In the genomic region with DNA sequence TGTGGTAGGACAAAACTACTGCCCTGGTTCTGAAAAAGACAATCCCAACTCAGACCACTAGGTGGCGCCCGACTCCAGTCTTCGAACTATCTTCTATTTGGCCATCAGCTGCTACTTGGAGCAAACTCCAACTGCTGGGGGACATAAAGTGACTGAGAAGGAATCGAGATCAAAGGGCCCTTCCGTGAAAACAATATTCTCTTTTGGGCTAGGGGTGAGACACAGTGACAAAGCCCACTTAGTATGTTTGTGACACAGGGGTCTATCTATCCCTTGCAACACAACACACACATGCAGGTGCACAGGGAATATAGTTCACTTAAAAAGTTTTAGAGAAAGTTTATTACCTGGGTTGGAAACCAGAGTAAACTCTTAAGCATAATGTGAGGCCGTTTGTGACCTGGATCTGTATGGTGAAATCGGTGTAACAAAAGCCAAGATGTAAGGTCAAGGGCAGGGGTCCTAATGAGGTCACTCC, we compare ENCODE assay signal across 9 mouse cellular contexts. TPM values are rescaled to one million over a fixed set of nuclear protein-coding genes. Genes with fewer than 3 reads are reported as not detected.
DNase-seq lines count a peak whose midpoint lies in the region; ATAC-seq and TF ChIP-seq lines count a peak whose summit lies in the region.
"Had no signal": no experiment of that assay in that cellular context is flagged by ENCODE, and none has a peak within 500 bp of the region (broad histone marks: within the 10 kb centered on the region; RNA-seq: fewer than 3 reads in every experiment).

No protein-coding gene starts in this region.

- H3K27ac ChIP-seq in hindbrain, postnatal 0 days = no peak overlapping the region
- H3K27ac ChIP-seq: macrophage had no signal

- H3K27me3 ChIP-seq in hindbrain, postnatal 0 days (ENCODE audit: insufficient read depth, low read length) = no peaks in the 10 kb centered on the region

- no peak overlapping the region for H3K9ac ChIP-seq in hindbrain, postnatal 0 days (replicated peaks; ENCODE audit: low read length)

- 14% methylated on average over 7 of the region's 7 CpGs for WGBS in hindbrain, postnatal 0 days

- H3K9me3 ChIP-seq in hindbrain, postnatal 0 days (ENCODE audit: low read length) = no peaks in the 10 kb centered on the region

- H3K36me3 ChIP-seq in hindbrain, postnatal 0 days (ENCODE audit: insufficient read depth, low read length) = no peaks in the 10 kb centered on the region

- no peaks in the 10 kb centered on the region for H3K4me1 ChIP-seq in hindbrain, postnatal 0 days (ENCODE audit: insufficient read depth, low read length)

- ATAC-seq in frontal cortex, adult (ENCODE audit: low TSS enrichment) = peak; percentile 94
- peak; percentile 70 for ATAC-seq in hindbrain, postnatal 0 days
- peak; percentile 81 for ATAC-seq in megakaryocyte, adult 5-6 weeks (ENCODE audit: poor library complexity, severe bottlenecking)

- peak; percentile 92 for TF ChIP-seq CTCF in hindbrain, postnatal 0 days (IDR thresholded peaks at IDR 0.05; ENCODE audit: low read depth)

- H3K4me3 ChIP-seq in hindbrain, postnatal 0 days (ENCODE audit: low read length) = no peak overlapping the region

- no peak overlapping the region for H3K4me2 ChIP-seq in hindbrain, postnatal 0 days (ENCODE audit: low read depth, low read length)

- DNase-seq in T-cell, adult 2 months (ENCODE audit: low spot score) = peak; percentile 48
- DNase-seq in cerebellum, adult 8-10 months = peak; percentile 76
- DNase-seq in hindbrain, postnatal 0 days (ENCODE audit: low spot score) = peak; percentile 88
- peak; percentile 82 to 84 for DNase-seq in layer of hippocampus, postnatal 36 days
- DNase-seq in right cerebral cortex, postnatal 10 days (ENCODE audit: low spot score in 2 of 2) = peak; percentile 89 to 92
- peak; percentile 40 for DNase-seq in urinary bladder, postnatal 10 days (ENCODE audit: low spot score)

RNA-seq across cellular contexts. Expression of gene Rtcb, which starts 10.6 kb away (rescaled TPM):
- total RNA-seq in hindbrain, postnatal 0 days (2014; rRNA removed) = 90.8 and 91.8 TPM in 2 replicates
- polyA plus RNA-seq in hindbrain, postnatal 0 days (2015; fragmentation: Nextera tagmentation; extraction: Ambion mirVana) = 159 and 164 TPM in 2 replicates
- 100 to 1,000 TPM; 102 to 107 TPM for total RNA-seq in layer of hippocampus, postnatal 36 days (2021)
- 34.3 and 38.8 TPM in 2 replicates for total RNA-seq in megakaryocyte, adult 5-6 weeks (2015)
- 79.5 and 91.3 TPM in 2 replicates for total RNA-seq in megakaryocyte, adult 5-6 weeks (2017)

RNA-seq across cellular contexts. Expression of gene Ascl4, which starts 40.7 kb away (rescaled TPM):
- 0.14 and 0.42 TPM in 2 replicates for total RNA-seq in hindbrain, postnatal 0 days (2014; rRNA removed)
- 0.25 and 0.34 TPM in 2 replicates for polyA plus RNA-seq in hindbrain, postnatal 0 days (2015; fragmentation: Nextera tagmentation; extraction: Ambion mirVana)
- total RNA-seq in layer of hippocampus, postnatal 36 days (2021) = under 1 TPM; 0.22 to 0.58 TPM
- total RNA-seq in megakaryocyte, adult 5-6 weeks (2015) = not detected in 2 replicates
- not detected in 2 replicates for total RNA-seq in megakaryocyte, adult 5-6 weeks (2017)
- polyA plus RNA-seq: macrophage had no signal

RNA-seq across cellular contexts. Expression of gene Bpifc, which starts 43.5 kb away (rescaled TPM):
- 0.11 TPM in 1 of 2 replicates, not detected in the other for total RNA-seq in hindbrain, postnatal 0 days (2014; rRNA removed)
- polyA plus RNA-seq in hindbrain, postnatal 0 days (2015; fragmentation: Nextera tagmentation; extraction: Ambion mirVana) = 0.11 and 0.20 TPM in 2 replicates
- total RNA-seq in layer of hippocampus, postnatal 36 days (2021) = under 1 TPM in 1 of 2 experiments, not detected in 1; 0.12 TPM
- 0.13 TPM in 1 of 2 replicates, not detected in the other for total RNA-seq in megakaryocyte, adult 5-6 weeks (2015)
- 0.07 TPM in 1 of 2 replicates, not detected in the other for total RNA-seq in megakaryocyte, adult 5-6 weeks (2017)
- polyA plus RNA-seq: macrophage had no signal

RNA-seq across cellular contexts. Expression of gene Prdm4, which starts 51.3 kb away (rescaled TPM):
- 52.8 and 56.8 TPM in 2 replicates for total RNA-seq in hindbrain, postnatal 0 days (2014; rRNA removed)
- polyA plus RNA-seq in hindbrain, postnatal 0 days (2015; fragmentation: Nextera tagmentation; extraction: Ambion mirVana) = 11.7 and 11.8 TPM in 2 replicates
- total RNA-seq in layer of hippocampus, postnatal 36 days (2021) = 10 to 100 TPM; 24.0 to 25.4 TPM
- 19.7 and 19.8 TPM in 2 replicates for total RNA-seq in megakaryocyte, adult 5-6 weeks (2015)
- total RNA-seq in megakaryocyte, adult 5-6 weeks (2017) = 22.5 and 24.2 TPM in 2 replicates

RNA-seq across cellular contexts. Expression of gene Fbxo7, which starts 53.6 kb away (rescaled TPM):
- 14.6 and 17.7 TPM in 2 replicates for total RNA-seq in hindbrain, postnatal 0 days (2014; rRNA removed)
- 30.9 and 35.6 TPM in 2 replicates for polyA plus RNA-seq in hindbrain, postnatal 0 days (2015; fragmentation: Nextera tagmentation; extraction: Ambion mirVana)
- 10 to 100 TPM; 22.2 to 24.8 TPM for total RNA-seq in layer of hippocampus, postnatal 36 days (2021)
- total RNA-seq in megakaryocyte, adult 5-6 weeks (2015) = 17.5 and 18.8 TPM in 2 replicates
- 11.1 and 12.0 TPM in 2 replicates for total RNA-seq in megakaryocyte, adult 5-6 weeks (2017)

Comparison
In these comparisons a context has a peak if more than half of its experiments do, and no peak if none do; other contexts are left out.
1. DNase-seq: peak in every context shown above with its lines; median percentile 90 in right cerebral cortex, postnatal 10 days; 88 in hindbrain, postnatal 0 days; 83 in layer of hippocampus, postnatal 36 days; 76 in cerebellum, adult 8-10 months; 48 in T-cell, adult 2 months; 40 in urinary bladder, postnatal 10 days.